Mouse (Mus musculus) spleen, postnatal 14 days (tissue): ENCODE measurements around the gene Tmem268.

Source experiments
- DNase-seq, 2 experiments: peaks; one replicate each; pipeline ENCODE4 v3.0.0; 2021 to 2022; ENCODE audit warnings: low spot score in 2 of 2

Gene Tmem268

DNA sequence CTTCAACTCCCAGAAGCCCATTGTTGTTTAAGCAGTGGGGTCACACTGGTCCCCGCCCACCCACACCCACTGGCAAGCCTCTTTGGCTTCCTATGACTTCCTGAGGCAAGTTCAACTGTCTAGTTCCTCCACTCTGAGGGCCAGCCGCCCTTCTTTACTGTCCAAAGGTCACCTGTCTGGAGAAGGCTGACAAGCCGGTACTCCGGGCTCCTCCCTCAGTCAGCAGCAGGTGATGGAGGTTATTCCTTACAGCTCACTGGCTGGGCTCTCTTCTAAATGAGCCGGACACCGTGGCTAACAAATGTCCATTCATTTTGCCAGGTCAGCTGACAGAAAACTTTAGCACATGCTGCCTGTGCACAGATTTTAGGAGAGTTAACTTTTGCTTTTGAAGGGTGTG lies 42.2 kb downstream of the Tmem268 start:
- no peak for DNase-seq

DNA sequence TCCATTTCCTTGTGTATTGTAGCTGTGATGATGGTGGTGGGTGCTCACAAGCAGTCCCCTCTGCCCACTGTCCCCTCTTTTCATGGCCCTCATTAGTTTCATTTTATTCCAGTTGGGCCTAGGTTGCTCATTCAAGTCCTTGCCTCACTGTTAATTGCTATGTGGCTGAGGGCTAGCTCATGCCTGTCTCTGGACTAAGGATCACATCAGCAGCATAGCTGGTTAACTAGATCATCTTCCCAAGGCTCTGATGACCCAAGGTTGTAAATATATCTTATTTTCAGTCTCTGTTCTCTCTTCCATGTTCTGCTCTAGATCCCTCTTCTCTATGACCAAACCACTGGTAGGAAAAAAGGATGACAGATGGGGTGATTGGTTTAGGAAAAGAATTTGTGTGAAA lies 42.7 kb downstream of the Tmem268 start:
- DNase-seq: no peak

DNA sequence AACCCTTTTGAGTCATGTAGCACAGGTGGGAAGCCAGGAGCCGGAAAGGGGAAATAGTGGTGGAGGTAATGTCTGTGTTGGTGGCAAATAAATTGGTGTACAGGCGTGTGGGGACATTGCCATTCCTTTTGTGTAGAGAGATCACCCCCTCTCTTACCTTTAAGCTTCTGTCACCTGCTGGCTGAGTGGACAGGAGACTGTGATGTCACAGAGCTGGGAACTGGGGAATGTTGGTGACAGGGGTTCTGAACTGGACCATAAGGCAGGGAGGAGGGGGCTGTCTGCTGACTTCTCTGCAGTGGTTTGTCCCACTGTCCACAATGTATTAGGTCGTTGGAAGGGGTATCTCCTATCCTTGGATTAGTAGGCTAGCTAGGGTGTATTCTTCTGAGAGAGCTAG lies 46.4 kb downstream of the Tmem268 start, which contains the start of gene Gm11213:
TSS of gene Gm11213 (minus strand) at position 317 of the 400 bp plus-strand sequence.
- no peak for DNase-seq

- no peak for DNase-seq
Observed at GRCm38 (mm10) chr4:63605545-63605944, 47.0 kb downstream of the Tmem268 start.

GRCm38 (mm10) chr4:63605968-63606367 lies 47.4 kb downstream of the Tmem268 start:
- DNase-seq: no peak

DNA sequence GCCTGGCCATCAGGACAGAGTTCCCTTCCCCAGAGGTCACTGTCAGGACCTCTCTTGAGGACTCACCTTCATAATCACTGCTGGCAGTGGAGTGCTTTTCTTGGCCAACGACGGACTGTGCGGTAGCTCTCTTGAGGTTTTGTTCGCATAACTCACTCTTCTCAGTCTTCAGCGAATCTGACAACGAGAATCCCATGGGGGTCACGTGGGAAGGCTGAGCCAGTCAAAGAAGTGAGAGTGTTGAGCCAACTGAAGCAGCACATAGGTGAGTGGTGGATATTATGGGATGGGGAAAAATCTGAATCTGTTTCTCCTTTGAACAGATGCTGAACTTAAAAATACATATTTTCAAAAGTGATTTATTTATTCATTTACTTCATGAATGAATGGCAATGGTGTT lies 49.8 kb downstream of the Tmem268 start:
- no peak for DNase-seq

DNA sequence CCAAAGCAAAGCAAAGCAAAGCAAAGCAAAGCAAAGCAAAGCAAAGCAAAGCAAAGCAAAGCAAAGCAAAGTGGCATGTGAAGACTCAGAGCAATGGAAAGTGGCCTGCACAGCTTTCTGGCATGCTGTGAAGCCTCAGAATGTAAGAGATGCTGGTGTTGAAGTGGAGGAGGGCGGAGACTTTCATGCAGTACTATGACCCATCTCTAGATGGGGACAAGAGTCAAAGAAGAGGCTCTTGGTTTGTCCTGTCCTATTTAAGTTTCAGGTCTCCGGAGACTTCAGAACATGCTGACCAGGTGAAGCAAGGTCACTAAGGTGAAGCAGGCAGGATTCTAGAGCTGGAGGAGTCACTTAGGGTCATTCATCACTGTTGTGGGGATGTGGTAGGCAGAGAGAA lies 63.3 kb downstream of the Tmem268 start:
- DNase-seq: no peak

- peak in 1 of 2 experiments; percentile 19 for DNase-seq
Observed at GRCm38 (mm10) chr4:63622378-63622835, 63.8 kb downstream of the Tmem268 start, which contains the start of gene Tex48. TSS of gene Tex48 (minus strand) at chr4:63622428.

GRCm38 (mm10) chr4:63625563-63626080 lies 67.0 kb downstream of the Tmem268 start:
- no peak for DNase-seq

- no peak for DNase-seq
Observed at GRCm38 (mm10) chr4:63627111-63627510, 68.5 kb downstream of the Tmem268 start.

GRCm38 (mm10) chr4:63633181-63633580 lies 74.6 kb downstream of the Tmem268 start:
- DNase-seq: no peak
